Mouse (Mus musculus): ENCODE results near the gene Slc7a10.
"Not testable (repeated sequence)": the region's sequence is repeated elsewhere in the genome, so short reads cannot be mapped to it uniquely, and the experiment has no call there.

Gene Slc7a10

DNA sequence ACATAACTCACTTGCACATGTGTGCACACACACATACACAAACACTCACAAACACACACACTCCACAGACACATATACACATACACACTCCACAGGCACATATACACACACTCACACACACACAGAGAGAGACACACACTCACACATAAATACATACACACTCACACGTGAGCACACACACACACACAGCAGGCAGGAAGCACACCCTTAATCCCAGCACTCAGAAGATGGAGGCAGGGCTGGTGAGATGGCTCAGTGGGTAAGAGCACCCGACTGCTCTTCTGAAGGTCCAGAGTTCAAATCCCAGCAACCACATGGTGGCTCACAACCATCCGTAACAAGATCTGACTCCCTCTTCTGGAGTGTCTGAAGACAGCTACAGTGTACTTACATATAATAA, 51.8 kb downstream of the Slc7a10 start:
- DNase-seq (ENCODE audit: low spot score in 2 of 2), result not testable (repeated sequence)
